Mouse (Mus musculus) midbrain, embryonic 12.5 days (tissue): ENCODE data around the gene Tmem217. TPM values are rescaled to one million over a fixed set of nuclear protein-coding genes. Genes with fewer than 3 reads are reported as not detected.
"Not testable (repeated sequence)": the region's sequence is repeated elsewhere in the genome, so short reads cannot be mapped to it uniquely, and the experiment has no call there.

Experiments used
- ATAC-seq: fragments of 200-750 bp; cut with Nextera tagmentation; 2 replicates; pipeline ENCODE4 v1.8.0; 2017; ENCODE audit warnings: low read depth, moderate TSS enrichment, moderate library complexity; ENCODE audit not compliant: low FRiP score
- H3K27ac ChIP-seq: fragments of 300-500 bp; sonication (generic); replicated peaks from 2 replicates; pipeline ENCODE4 v1.5.1; 2016; ENCODE audit warnings: mild to moderate bottlenecking
- H3K27me3 ChIP-seq: fragments of 300-500 bp; sonication (generic); 2 replicates; pipeline ENCODE4 v1.6.1; 2016; ENCODE audit warnings: mild to moderate bottlenecking
- H3K36me3 ChIP-seq: fragments of 300-500 bp; sonication (generic); 2 replicates; pipeline ENCODE4 v1.6.1; 2016
- H3K4me1 ChIP-seq: fragments of 300-500 bp; sonication (generic); 2 replicates; pipeline ENCODE4 v1.6.1; 2016
- H3K4me2 ChIP-seq: fragments of 300-500 bp; sonication (generic); replicated peaks from 2 replicates; pipeline ENCODE4 v1.6.1; 2016; ENCODE audit warnings: mild to moderate bottlenecking, moderate library complexity
- H3K4me3 ChIP-seq: fragments of 300-500 bp; sonication (generic); 2 replicates; pipeline ENCODE4 v1.5.1; 2016; ENCODE audit warnings: mild to moderate bottlenecking
- H3K9ac ChIP-seq: fragments of 300-500 bp; sonication (generic); replicated peaks from 2 replicates; pipeline ENCODE4 v1.6.1; 2016; ENCODE audit warnings: mild to moderate bottlenecking, moderate library complexity
- H3K9me3 ChIP-seq: fragments of 300-500 bp; sonication (generic); 2 replicates; pipeline ENCODE4 v1.6.1; 2016; ENCODE audit warnings: mild to moderate bottlenecking
- WGBS: fragments of 180-500 bp; shearing (Covaris S2); methylation state at CpG from one replicate; pipeline ENCODE4 v1.1.7; 2016; 5-methylcytosine and 5-hydroxymethylcytosine counted together
- polyA plus RNA-seq: library from polyadenylated mRNA; unstranded; fragments of >200 nt; fragmentation: Nextera tagmentation; extraction: Ambion mirVana; gene quantifications from 2 replicates; pipeline ENCODE4 v1.2.1, GENCODE M21; 2016

The Tmem217 gene
- polyA plus RNA-seq, 1 experiment from 2014 or later, result 2.1 TPM

GRCm38 (mm10) chr17:29499511-29499910 is 52.7 kb downstream of the Tmem217 start:
- peaks cover 5% of the 10 kb centered on the region for H3K36me3 ChIP-seq
- peaks cover 4% of the 10 kb centered on the region; the same call in 1 of the 2 replicates for H3K27me3 ChIP-seq
- H3K4me3 ChIP-seq, result no peak overlapping the region
- peaks cover 3% of the 10 kb centered on the region; the same call in 1 of the 2 replicates for H3K4me1 ChIP-seq
- no peaks in the 10 kb centered on the region for H3K9me3 ChIP-seq
- WGBS, result 80% methylated on average over 6 of the region's 6 CpGs
- no peak overlapping the region for H3K9ac ChIP-seq
- no peak for ATAC-seq
- no peak overlapping the region for H3K4me2 ChIP-seq
- H3K27ac ChIP-seq, result no peak overlapping the region

- not testable (repeated sequence) for H3K27ac ChIP-seq, H3K27me3 ChIP-seq, H3K4me3 ChIP-seq, H3K9me3 ChIP-seq, H3K4me1 ChIP-seq, ATAC-seq, H3K9ac ChIP-seq, H3K36me3 ChIP-seq, H3K4me2 ChIP-seq
- 86% methylated on average over 2 of the region's 2 CpGs for WGBS
Observed at GRCm38 (mm10) chr17:29498952-29499351, 53.2 kb downstream of the Tmem217 start.

DNA sequence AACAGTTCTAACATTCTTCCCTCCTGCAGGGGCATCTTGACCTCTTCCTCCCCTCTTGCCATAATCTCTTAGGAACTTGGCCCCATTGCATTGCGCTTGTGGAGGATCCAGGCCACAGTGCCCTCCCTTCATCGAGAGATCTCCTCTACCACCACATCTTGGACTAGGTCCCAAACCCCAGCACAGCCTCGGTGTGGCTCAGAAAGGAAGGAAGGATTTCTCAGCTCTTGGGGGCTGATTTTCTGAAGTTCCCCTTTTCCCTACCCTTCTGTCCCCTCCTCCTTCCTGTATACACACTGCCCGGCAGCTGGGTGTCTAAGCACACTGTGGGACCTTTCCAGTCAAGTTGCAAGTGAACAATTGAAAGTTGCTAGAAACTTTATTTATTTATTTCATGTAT is 54.2 kb downstream of the Tmem217 start:
- Histone ChIP-seq H3K4me1 (peaks cover 9% of the 10 kb centered on the region), H3K4me2 (no peak overlapping the region), H3K9me3 (no peaks in the 10 kb centered on the region), H3K27ac (0 out of 2 replicates have a peak overlapping the region, but pooled peaks have one; percentile 15), H3K27me3 (no peaks in the 10 kb centered on the region), H3K4me3 (no peak overlapping the region), H3K9ac (no peak overlapping the region), H3K36me3 (peaks cover 13% of the 10 kb centered on the region)
- WGBS, result 46% methylated on average over 4 of the region's 4 CpGs
- no peak for ATAC-seq

GRCm38 (mm10) chr17:29497481-29497880 is 54.7 kb downstream of the Tmem217 start:
- not testable (repeated sequence) for H3K4me3 ChIP-seq, H3K9ac ChIP-seq, H3K9me3 ChIP-seq, H3K27ac ChIP-seq, H3K27me3 ChIP-seq, H3K4me2 ChIP-seq, ATAC-seq
- peaks cover 13% of the 10 kb centered on the region for H3K36me3 ChIP-seq
- H3K4me1 ChIP-seq, result peaks cover 11% of the 10 kb centered on the region
- WGBS, result 64% methylated on average over 1 of the region's 1 CpGs

GRCm38 (mm10) chr17:29497071-29497354 is 55.2 kb downstream of the Tmem217 start:
- peaks cover 12% of the 10 kb centered on the region for H3K4me1 ChIP-seq
- ATAC-seq, result no peak
- no peak overlapping the region for H3K9ac ChIP-seq
- no peak overlapping the region for H3K4me3 ChIP-seq
- H3K36me3 ChIP-seq, result peaks cover 13% of the 10 kb centered on the region
- no peaks in the 10 kb centered on the region for H3K27me3 ChIP-seq
- WGBS, result 86% methylated on average over 3 of the region's 3 CpGs
- no peaks in the 10 kb centered on the region for H3K9me3 ChIP-seq
- H3K4me2 ChIP-seq, result no peak overlapping the region
- H3K27ac ChIP-seq, result no peak overlapping the region

DNA sequence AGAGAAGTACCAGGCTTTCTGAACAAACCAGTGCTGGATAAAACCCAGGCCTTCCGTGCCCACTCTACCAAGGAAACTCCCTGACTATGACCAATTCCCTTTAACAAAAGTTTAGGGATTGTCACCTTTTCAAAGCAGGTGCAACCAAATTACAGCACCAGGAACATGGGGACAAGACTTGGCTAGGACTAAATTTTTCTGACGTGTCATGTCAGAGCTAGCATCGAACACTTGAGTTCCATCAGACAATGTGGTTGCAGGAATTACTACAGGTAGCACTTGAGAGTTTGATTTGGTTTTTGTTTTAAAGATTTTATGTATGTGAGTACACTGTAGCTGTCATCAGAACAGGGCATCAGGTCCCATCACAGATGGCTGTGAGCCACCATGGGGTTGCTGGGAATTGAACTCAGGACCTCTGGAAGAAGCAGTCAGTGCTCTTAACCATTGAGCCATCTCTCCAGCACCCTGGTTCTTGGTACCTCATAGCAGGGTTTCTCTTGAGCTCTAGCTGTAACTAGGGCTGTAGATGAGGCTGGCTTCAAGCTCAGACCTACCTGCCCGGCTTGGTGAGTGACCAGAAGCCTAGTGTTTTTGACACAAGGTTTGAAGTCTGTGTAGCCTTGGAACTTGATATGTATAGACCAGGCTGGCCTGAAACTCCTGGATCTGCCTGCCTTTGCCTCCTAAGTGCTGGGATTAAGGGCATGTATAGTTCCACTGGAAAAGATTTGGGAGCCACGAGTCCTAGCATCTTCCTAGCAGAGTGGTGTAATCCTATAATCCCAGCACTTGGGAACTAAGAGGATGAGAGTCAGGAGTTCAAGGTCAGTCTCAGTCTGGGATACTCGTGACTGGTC is 55.7 kb downstream of the Tmem217 start:
- Histone ChIP-seq H3K4me3 (no peak overlapping the region), H3K4me1 (peaks cover 16% of the 10 kb centered on the region), H3K27me3 (no peaks in the 10 kb centered on the region), H3K9me3 (no peaks in the 10 kb centered on the region), H3K9ac (no peak overlapping the region), H3K27ac (no peak overlapping the region), H3K36me3 (peaks cover 13% of the 10 kb centered on the region), H3K4me2 (no peak overlapping the region)
- no peak for ATAC-seq
- WGBS, result 80% methylated on average over 6 of the region's 6 CpGs

- H3K4me1 ChIP-seq, result peaks cover 16% of the 10 kb centered on the region
- no peak for ATAC-seq
- H3K36me3 ChIP-seq, result peaks cover 13% of the 10 kb centered on the region
- no peak overlapping the region for H3K9ac ChIP-seq
- H3K27me3 ChIP-seq, result no peaks in the 10 kb centered on the region
- no peak overlapping the region for H3K4me3 ChIP-seq
- H3K9me3 ChIP-seq, result no peaks in the 10 kb centered on the region
- WGBS, result 44% methylated on average over 8 of the region's 8 CpGs
- no peak overlapping the region for H3K27ac ChIP-seq
- H3K4me2 ChIP-seq, result no peak overlapping the region
Observed at GRCm38 (mm10) chr17:29494732-29495076, 57.5 kb downstream of the Tmem217 start.

GRCm38 (mm10) chr17:29494062-29494731 is 58.0 kb downstream of the Tmem217 start:
- no peaks in the 10 kb centered on the region for H3K9me3 ChIP-seq
- no peak overlapping the region for H3K4me3 ChIP-seq
- no peak overlapping the region for H3K27ac ChIP-seq
- ATAC-seq, result no peak
- no peak overlapping the region for H3K9ac ChIP-seq
- no peak overlapping the region for H3K4me2 ChIP-seq
- H3K36me3 ChIP-seq, result peaks cover 13% of the 10 kb centered on the region
- H3K27me3 ChIP-seq, result no peaks in the 10 kb centered on the region
- peaks cover 21% of the 10 kb centered on the region for H3K4me1 ChIP-seq
- 62% methylated on average over 10 of the region's 10 CpGs for WGBS

- peaks cover 13% of the 10 kb centered on the region for H3K36me3 ChIP-seq
- ATAC-seq, result no peak
- H3K4me1 ChIP-seq, result peaks cover 25% of the 10 kb centered on the region
- peak overlapping the region; percentile 88; the same call in 1 of the 2 replicates for H3K4me2 ChIP-seq
- H3K9ac ChIP-seq, result no peak overlapping the region
- WGBS, result 76% methylated on average over 11 of the region's 11 CpGs
- H3K9me3 ChIP-seq, result no peaks in the 10 kb centered on the region
- no peak overlapping the region for H3K27ac ChIP-seq
- no peaks in the 10 kb centered on the region for H3K27me3 ChIP-seq
- H3K4me3 ChIP-seq, result no peak overlapping the region
Observed at GRCm38 (mm10) chr17:29493461-29493980, 58.7 kb downstream of the Tmem217 start.

GRCm38 (mm10) chr17:29492269-29493191 is 59.7 kb downstream of the Tmem217 start:
- H3K4me3 ChIP-seq, result peak overlapping the region; percentile 81
- no peaks in the 10 kb centered on the region for H3K9me3 ChIP-seq
- H3K27ac ChIP-seq, result peak overlapping the region; percentile 95
- peaks cover 25% of the 10 kb centered on the region for H3K4me1 ChIP-seq
- peaks cover 13% of the 10 kb centered on the region for H3K36me3 ChIP-seq
- no peaks in the 10 kb centered on the region for H3K27me3 ChIP-seq
- peak overlapping the region; percentile 82 for H3K9ac ChIP-seq
- H3K4me2 ChIP-seq, result peak overlapping the region; percentile 88
- whole genome bisulfite sequencing, result under 1% methylated on average over 22 of the region's 22 CpGs
- ATAC-seq, result no peak

- H3K4me2 ChIP-seq, result peak overlapping the region; percentile 88
- peak overlapping the region; percentile 81 for H3K4me3 ChIP-seq
- H3K4me1 ChIP-seq, result peaks cover 25% of the 10 kb centered on the region
- peaks cover 13% of the 10 kb centered on the region for H3K36me3 ChIP-seq
- H3K27ac ChIP-seq, result peak overlapping the region; percentile 95
- H3K9ac ChIP-seq, result peak overlapping the region; percentile 82
- ATAC-seq, result no peak
- under 1% methylated on average over 48 of the region's 48 CpGs for WGBS
- no peaks in the 10 kb centered on the region for H3K27me3 ChIP-seq
- H3K9me3 ChIP-seq, result no peaks in the 10 kb centered on the region
Observed at GRCm38 (mm10) chr17:29491591-29492268, 60.5 kb downstream of the Tmem217 start.
